Mouse (Mus musculus) layer of hippocampus, adult 2 months (tissue): ENCODE data around the gene Nsrp1. TPM values are rescaled to one million over a fixed set of nuclear protein-coding genes. Genes with fewer than 3 reads are reported as not detected.

Experiments used
- DNase-seq, 2 experiments: peaks; one replicate each; pipeline ENCODE4 v3.0.0; 2022; ENCODE audit warnings: low spot score in 2 of 2
- H3K27ac ChIP-seq: fragments of 200-600 bp; 2 replicates; pipeline ENCODE4 v1.8.1; 2022
- H3K4me3 ChIP-seq: fragments of 200-600 bp; 2 replicates; pipeline ENCODE4 v1.8.1; 2022; ENCODE audit warnings: mild to moderate bottlenecking
- CTCF ChIP-seq: fragments of 200-600 bp; conservative IDR thresholded peaks from 2 replicates; pipeline ENCODE4 v1.8.1; 2022; ENCODE audit warnings: antibody characterized with exemption, mild to moderate bottlenecking, moderate library complexity
- total RNA-seq, 2 experiments: library from RNA; stranded (reverse); gene quantifications; 2 replicates each; pipeline ENCODE4 v1.2.3; 2021

The Nsrp1 gene
- total RNA-seq, 2 experiments from 2014 or later: 18.1 to 20.1 TPM

DNA sequence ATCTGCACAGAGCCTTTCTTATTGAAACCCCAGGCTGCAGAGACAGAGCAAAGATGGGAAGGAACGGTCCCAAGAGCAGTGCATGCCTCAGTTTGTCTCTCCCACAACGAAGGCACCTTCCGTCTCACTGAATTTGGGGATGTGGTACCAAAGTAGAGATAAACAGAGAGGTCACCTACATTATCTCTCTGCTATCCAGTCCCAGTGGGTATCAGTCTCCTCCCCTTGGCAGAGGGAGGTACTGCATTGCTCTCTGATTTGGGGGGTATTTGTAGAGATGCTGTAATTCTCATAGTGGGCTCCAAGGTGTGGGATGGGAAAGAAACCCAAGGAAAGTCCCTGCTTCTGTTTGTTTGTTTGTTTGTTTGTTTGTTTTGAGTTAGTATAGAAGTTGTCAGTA, 51.7 kb downstream of the Nsrp1 start:
- TF ChIP-seq CTCF: peak; percentile 75
- no peak for DNase-seq
- H3K27ac ChIP-seq: no peak overlapping the region
- H3K4me3 ChIP-seq: no peak overlapping the region

DNA sequence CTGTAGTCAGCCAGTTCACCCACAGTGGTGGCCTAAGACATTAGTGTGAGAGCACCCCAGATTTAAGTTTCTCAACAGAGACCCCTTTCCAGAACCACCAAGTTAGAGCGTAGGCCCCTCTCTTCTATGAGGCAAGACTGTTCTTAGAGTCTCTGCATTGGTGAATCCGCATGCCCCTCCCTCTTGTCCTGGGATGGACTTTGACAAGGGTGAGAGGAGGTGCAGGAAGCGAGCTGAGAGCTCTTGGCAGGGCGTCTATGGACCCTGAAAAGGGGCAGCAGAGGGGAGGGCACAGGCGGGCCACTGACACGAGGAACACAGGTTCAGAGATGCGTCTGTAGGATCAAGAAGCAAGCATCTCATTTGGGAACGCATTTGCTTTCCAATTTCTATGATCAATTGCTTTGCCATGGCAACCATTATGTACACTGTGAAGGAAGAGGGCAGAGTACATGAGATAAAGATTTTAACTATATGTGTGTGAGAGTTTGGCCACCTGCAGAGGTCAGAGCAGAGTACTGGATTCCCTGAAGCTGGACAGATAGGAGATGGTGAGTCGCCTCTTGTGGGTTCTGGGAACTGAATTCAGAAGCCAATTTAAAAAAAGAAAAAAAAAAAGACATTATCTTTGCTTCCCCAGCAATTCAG, 56.4 kb downstream of the Nsrp1 start:
- DNase-seq: no peak
- no peak for TF ChIP-seq CTCF
- Histone ChIP-seq H3K27ac (no peak overlapping the region), H3K4me3 (no peak overlapping the region)

DNA sequence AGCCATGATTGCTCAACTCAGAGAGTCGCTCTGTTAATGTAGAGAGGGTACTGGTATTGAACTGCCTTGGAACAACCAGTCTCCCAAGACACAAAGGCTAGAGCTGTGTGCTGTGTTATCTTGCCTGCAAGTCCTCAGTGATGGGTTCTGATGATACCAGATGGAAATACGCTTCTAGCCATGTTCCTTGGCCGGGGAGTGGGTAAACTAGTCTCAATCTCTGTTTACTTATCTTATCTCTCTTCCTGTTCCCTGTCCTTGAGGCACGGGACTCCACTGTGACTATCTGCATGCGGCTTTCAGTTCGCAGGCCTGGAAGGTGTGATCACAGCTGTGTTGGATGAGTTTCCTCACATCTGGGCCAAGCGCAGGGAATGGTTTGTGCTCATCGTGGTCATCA, 58.7 kb downstream of the Nsrp1 start:
- Histone ChIP-seq H3K27ac (no peak overlapping the region), H3K4me3 (no peak overlapping the region)
- no peak for TF ChIP-seq CTCF
- DNase-seq: no peak

DNA sequence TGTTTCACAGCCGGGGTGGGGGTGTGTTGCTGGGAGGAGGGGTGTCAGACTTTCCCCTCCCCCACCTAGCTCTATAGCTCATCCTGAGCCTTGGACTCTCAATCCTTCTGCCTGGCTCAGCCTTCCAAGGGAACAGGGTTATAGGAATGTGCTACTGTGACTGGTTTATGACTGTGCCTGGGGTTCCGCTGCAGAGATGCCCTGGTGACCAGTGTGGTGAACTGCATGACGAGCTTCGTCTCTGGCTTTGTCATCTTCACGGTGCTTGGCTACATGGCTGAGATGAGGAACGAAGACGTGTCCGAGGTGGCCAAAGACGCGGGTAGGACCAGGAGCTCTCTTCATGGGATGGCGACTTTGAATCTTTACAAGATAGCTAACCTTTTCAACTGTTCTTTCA, 60.2 kb downstream of the Nsrp1 start:
- no peak for DNase-seq
- H3K27ac ChIP-seq: no peak overlapping the region
- TF ChIP-seq CTCF: no peak
- H3K4me3 ChIP-seq: no peak overlapping the region

DNA sequence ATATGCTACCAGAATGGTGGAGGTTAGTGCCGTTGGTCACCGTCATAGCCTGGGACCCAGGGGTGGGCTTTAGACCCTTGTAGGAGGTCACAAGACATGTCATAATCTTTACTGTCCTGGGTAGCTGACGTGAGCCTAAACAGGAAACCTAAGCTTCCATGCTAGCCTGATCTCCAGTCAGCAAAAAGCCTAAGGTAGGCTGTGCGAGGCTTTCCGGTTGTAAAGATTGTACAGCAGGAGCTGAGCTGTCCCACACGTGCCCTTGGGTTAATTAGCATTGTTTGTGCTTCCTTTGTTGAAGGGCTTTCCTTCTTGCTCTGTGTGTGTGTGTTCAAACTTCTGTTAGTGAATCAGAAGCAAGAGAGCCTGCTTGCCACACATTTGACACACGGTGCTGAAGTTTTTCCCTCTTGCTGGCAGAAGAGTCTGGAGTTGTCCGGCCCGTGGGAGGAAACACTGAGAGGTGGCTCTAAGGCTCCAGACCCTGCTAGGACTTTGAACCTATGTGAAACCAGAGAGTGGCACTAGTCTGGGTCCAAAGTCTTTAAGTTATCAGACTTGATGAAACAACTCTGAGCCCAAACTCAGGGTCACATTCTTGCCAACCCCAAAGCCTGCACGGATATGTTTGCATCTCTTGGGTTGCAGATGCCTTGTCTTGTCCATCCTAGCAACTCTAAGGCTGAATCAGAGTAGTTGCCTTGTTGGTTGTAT, 67.3 kb downstream of the Nsrp1 start:
- Histone ChIP-seq H3K27ac (no peak overlapping the region), H3K4me3 (no peak overlapping the region)
- TF ChIP-seq CTCF: no peak
- no peak for DNase-seq

DNA sequence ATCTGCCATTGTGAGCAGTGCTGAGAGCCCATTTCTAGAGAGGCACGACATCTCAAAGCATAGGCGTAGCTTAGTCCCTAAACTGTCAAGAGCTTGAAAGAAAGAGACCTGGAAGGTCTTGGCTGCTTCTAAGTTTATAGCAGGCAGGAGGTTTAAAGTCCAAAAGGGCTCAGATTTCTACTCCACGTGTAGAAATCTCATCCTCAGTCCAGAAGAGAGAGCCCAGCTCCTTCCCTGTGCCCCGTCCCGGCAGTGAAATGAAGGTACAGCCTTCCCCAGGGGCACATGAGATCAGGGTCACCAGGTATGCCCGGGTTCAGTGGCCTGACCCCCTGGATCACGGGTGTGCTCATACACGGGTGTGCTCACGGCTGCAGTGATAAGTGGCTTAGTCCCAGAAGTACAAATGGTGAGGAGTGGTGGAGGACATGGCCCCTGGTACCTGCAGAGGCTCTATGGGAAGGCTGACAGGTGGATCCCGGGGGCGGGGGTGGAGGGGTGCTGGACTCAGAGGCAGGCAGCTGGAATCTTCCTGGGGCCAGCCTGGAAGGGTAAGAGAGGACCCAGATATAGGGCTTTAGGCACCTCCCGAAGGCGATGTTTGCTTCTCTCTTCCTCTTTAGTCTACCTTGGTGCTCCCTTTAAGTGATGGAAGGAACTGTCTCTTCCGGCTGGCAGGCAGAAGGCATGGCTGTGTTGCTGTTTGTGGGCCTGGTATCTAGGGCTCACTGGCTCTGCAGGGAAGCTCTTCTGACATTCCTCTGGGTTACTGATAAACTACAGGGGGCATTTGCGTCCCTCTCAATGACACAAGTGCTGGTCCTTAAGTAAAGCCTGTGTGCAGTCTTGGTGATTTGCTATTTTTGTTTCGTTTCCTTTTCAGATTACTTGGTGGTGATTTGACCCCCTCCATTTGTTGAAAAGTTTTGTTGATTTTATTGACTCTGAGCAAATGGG, 68.9 kb downstream of the Nsrp1 start:
- no peak for DNase-seq
- no peak overlapping the region for H3K27ac ChIP-seq
- no peak overlapping the region for H3K4me3 ChIP-seq

DNA sequence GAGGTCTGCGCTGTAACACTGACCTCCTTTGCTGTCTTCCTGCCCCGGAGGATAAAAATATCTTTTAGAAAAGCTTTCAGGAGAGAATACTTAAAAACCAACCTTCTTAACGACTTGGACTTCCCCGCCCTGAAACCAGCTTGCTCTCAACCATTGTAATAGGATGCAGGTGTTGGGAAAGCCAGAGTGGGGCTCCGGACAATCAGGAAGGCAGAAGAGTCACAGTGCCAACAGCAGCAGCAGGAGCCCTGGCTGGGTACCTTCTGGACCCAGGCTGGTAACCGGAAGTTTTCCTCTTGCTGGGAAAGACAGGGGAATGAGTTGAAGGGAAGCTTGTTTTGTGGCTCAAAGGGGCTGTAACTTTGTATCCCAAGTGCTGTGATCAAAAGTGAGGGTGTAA, 71.6 kb downstream of the Nsrp1 start:
- Histone ChIP-seq H3K4me3 (no peak overlapping the region), H3K27ac (no peak overlapping the region)
- TF ChIP-seq CTCF: no peak
- no peak for DNase-seq

More for the DNA sequence above, 68.9 kb downstream of the Nsrp1 start:
- no peak for TF ChIP-seq CTCF

DNA sequence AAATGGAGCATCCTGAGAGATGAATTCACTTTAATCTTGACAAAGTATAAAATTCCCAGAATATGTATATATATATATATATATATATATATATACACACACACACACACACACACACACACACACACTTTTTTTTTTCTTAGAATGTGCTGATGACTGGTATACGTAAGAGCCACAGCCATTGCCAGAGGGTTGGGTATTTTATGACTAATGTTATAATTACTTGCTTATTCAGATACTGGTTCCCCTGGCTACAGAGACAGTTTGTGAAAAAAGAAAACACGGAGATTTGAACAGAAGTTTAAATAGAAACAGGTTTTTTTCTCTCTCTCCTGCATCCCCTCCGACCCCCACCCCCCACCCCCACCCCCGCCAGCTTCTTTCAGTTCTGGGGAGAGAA, 72.4 kb downstream of the Nsrp1 start:
- no peak for TF ChIP-seq CTCF
- Histone ChIP-seq H3K27ac (no peak overlapping the region), H3K4me3 (no peak overlapping the region)
- DNase-seq: no peak

DNA sequence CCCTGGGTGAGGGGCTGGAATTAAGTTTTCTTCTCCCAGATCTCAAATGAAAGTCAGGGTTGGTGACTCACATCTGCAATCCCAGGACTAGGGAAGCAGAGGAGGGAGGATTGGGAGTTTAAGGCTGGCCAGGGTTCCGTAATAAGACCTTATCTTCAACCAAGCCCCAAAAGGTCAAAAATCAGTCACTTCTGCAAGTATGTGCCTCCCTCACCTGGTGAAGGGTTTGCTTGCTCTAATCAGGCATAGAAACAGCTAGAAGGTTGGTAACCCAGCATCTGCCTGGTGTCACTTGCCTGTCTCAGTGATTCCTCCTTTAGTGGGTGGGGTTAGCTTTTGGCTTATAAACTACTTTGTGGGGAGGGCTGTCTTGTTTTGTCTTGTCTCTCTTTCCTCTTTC, 75.9 kb downstream of the Nsrp1 start:
- no peak for DNase-seq
- H3K27ac ChIP-seq: no peak overlapping the region
- no peak for TF ChIP-seq CTCF
- no peak overlapping the region for H3K4me3 ChIP-seq

DNA sequence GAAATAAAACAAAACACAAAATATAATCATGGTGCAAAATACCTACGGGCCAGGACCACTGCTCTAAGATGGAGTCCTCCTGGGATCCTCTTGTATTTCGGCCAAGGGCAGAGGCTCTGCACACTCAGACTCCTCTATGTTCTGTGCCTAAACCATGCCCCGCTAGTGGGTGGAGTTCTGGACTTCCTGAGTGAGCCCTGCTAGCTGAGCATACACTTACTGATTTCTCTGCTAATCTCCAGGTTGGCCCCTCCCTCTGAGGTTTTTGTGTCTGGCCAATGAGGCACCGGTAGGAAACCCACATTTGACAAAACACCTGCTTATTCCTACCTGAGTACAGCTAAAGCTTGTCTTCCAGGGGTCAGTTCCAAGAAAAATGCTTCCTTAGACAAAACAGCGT, 77.5 kb downstream of the Nsrp1 start:
- no peak for TF ChIP-seq CTCF
- no peak overlapping the region for H3K4me3 ChIP-seq
- H3K27ac ChIP-seq: no peak overlapping the region
- DNase-seq: no peak

DNA sequence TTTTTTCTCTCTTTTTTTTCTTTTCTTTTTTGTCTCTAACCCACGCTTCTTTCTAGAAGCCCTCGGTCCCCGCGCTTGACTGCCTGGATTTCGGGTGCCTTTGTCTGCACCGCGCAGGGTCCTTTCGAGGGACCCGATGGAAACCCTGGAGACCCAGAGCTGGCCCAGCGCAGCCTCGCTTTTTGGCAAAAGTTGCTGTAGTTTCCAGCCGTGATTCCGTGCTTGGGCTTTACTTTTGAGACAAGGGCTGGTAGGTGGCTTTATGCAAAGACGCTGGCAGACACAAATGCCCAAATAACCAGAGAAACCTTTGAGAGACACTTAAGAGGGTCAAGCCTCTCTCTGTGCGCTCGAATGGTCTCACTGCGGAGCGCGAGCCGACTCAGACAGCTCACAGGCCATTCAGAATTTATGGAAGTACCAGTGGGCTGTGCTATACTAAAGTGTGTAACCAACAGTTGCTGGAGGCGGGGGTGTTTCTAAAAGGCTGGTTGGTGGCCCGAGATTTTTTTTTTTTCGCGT, 79.5 kb downstream of the Nsrp1 start:
- H3K27ac ChIP-seq: no peak overlapping the region
- no peak for DNase-seq
- no peak for TF ChIP-seq CTCF
- peak overlapping the region; percentile 53 for H3K4me3 ChIP-seq

DNA sequence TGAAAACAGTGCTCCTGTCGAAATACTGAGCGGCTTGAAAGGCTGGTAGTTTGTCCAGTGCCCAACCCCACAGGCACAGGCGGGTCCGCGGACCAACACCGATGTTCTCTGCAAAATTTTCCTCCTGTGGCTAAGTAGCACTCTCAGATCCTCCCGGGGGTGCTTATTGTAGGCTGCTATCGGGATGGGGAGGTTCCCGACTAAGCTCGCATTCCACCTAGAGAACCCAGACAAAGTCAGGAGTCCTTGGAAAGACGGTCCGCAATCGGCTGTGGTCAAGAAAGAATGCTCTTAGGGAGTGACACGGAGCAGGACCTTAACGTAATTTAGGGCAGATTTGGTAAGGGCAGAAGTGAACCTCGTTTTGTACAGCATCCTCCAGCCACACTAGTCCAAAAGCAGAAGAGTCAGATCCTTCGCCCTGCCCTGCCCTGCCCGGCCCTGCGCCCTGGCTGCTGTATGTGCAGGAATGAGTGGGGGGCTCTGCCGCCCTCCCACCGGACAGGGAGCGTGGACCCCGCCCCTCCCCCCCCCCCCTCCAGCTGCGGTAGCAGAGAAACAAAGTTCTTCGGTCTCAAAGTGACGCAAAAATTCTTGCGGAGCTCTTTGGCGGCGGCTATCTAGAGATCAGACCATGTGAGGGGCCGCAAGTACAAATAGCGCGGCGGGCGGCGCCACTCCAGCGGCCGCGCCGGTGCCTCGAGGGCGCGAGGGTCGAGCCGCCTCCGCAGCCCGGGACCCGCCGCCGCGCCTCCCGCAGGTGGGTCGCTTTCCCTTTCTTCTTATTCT, 80.1 kb downstream of the Nsrp1 start, which contains the start of gene Slc6a4:
Gene Slc6a4, plus strand, starts transcription at position 688 of the 789 bp plus-strand sequence.
- TF ChIP-seq CTCF: no peak
- DNase-seq: no peak

More for the DNA sequence above, 80.1 kb downstream of the Nsrp1 start, which contains the start of gene Slc6a4:
- Histone ChIP-seq H3K4me3 (peak within 1 kb of the TSS; percentile 53), H3K27ac (no peak within 1 kb of the TSS)
